Mouse (Mus musculus): ENCODE data around the gene Zfp566.

GRCm38 (mm10) chr7:30116076-30116475, 25.7 kb upstream of the Zfp566 start:
- TF ChIP-seq GATA1 (IDR thresholded peaks at IDR 0.05; ENCODE audit: borderline replicate concordance, low read length) = no peak
- TF ChIP-seq FLI1 (IDR thresholded peaks at IDR 0.05; ENCODE audit: low read length) = no peak

All from megakaryocyte, embryonic 14.5 days (primary cell).